Mouse (Mus musculus) forebrain, embryonic 11.5 days (tissue): ENCODE data around the gene Ror2. TPM values are rescaled to one million over a fixed set of nuclear protein-coding genes. Genes with fewer than 3 reads are reported as not detected.
A peak's percentile ranks its signal among the peaks of the same experiment; 100 is the strongest.

ENCODE experiments used
- ATAC-seq: fragments of 200-750 bp; cut with Nextera tagmentation; replicated peaks from 2 replicates; pipeline ENCODE4 v1.8.0; 2017; ENCODE audit warnings: moderate TSS enrichment; ENCODE audit not compliant: low FRiP score
- DNase-seq: peaks from one replicate; pipeline ENCODE4 v3.0.0-alpha.2; 2017; ENCODE audit warnings: low spot score
- H3K27ac ChIP-seq: fragments of 300-500 bp; sonication (generic); 2 replicates; pipeline ENCODE4 v1.5.1; 2014; ENCODE audit warnings: low read depth, low read length
- H3K27me3 ChIP-seq: fragments of 300-500 bp; sonication (generic); 2 replicates; pipeline ENCODE4 v1.6.1; 2014; ENCODE audit warnings: mild to moderate bottlenecking, low read length, mixed read lengths; ENCODE audit not compliant: control insufficient read depth, insufficient read depth
- H3K36me3 ChIP-seq: fragments of 300-500 bp; sonication (generic); 2 replicates; pipeline ENCODE4 v1.6.1; 2014; ENCODE audit warnings: mild to moderate bottlenecking, low read length, moderate library complexity, mixed read lengths; ENCODE audit not compliant: control insufficient read depth, insufficient read depth
- H3K4me1 ChIP-seq: fragments of 300-500 bp; sonication (generic); replicated peaks from 2 replicates; pipeline ENCODE4 v1.6.1; 2014; ENCODE audit warnings: low read length, mixed read lengths; ENCODE audit not compliant: control insufficient read depth, insufficient read depth
- H3K4me2 ChIP-seq: fragments of 300-500 bp; sonication (generic); 2 replicates; pipeline ENCODE4 v1.6.1; 2014; ENCODE audit warnings: low read depth, mild to moderate bottlenecking, low read length, moderate library complexity, mixed read lengths; ENCODE audit not compliant: severe bottlenecking
- H3K4me3 ChIP-seq: fragments of 300-500 bp; sonication (generic); 2 replicates; pipeline ENCODE4 v1.5.1; 2014; ENCODE audit warnings: low read depth, low read length
- H3K9ac ChIP-seq: fragments of 300-500 bp; sonication (generic); 2 replicates; pipeline ENCODE4 v1.6.1; 2014; ENCODE audit warnings: low read length
- H3K9me3 ChIP-seq: fragments of 300-500 bp; sonication (generic); 2 replicates; pipeline ENCODE4 v1.6.1; 2016; ENCODE audit warnings: low read length, mixed read lengths; ENCODE audit not compliant: control insufficient read depth
- WGBS: fragments of 180-500 bp; shearing (Covaris S2); extraction: QIAGEN DNeasy Blood & Tissue Kit; methylation state at CpG from one replicate; pipeline ENCODE4 v1.1.7; 2014; 5-methylcytosine and 5-hydroxymethylcytosine counted together
- polyA plus RNA-seq: library from polyadenylated mRNA; unstranded; fragments of >200 nt; fragmentation: Nextera tagmentation; extraction: Ambion mirVana; gene quantifications from 2 replicates; pipeline ENCODE4 v1.2.1, GENCODE M21; 2014

Gene Ror2
- polyA plus RNA-seq, 1 experiment from 2014 or later, result 16.4 TPM

- H3K27ac ChIP-seq, result 0 out of 2 replicates have a peak overlapping the region, but pooled peaks have one; percentile 10
- DNase-seq, result peak; percentile 94
- 29% methylated on average over 10 of the region's 10 CpGs for WGBS
Observed at GRCm38 (mm10) chr13:53119586-53120426, 166.1 kb downstream of the Ror2 start.

GRCm38 (mm10) chr13:53118398-53118797 is 167.5 kb downstream of the Ror2 start:
- DNase-seq, result no peak
- Histone ChIP-seq H3K27ac (no peak overlapping the region), H3K4me3 (no peak overlapping the region), H3K27me3 (no peaks in the 10 kb centered on the region), H3K9me3 (no peaks in the 10 kb centered on the region), H3K36me3 (no peaks in the 10 kb centered on the region; the same call in 1 of the 2 replicates), H3K4me2 (no peak overlapping the region), H3K4me1 (peaks cover 12% of the 10 kb centered on the region; the same call in 1 of the 2 replicates), H3K9ac (no peak overlapping the region)
- 82% methylated on average over 13 of the region's 13 CpGs for WGBS
- no peak for ATAC-seq

More at GRCm38 (mm10) chr13:53119586-53120426, 166.1 kb downstream of the Ror2 start:
- Histone ChIP-seq H3K27me3 (no peaks in the 10 kb centered on the region), H3K4me1 (peaks cover 12% of the 10 kb centered on the region; the same call in 1 of the 2 replicates), H3K4me2 (no peak overlapping the region), H3K4me3 (no peak overlapping the region), H3K9me3 (no peaks in the 10 kb centered on the region), H3K36me3 (no peaks in the 10 kb centered on the region; the same call in 1 of the 2 replicates), H3K9ac (no peak overlapping the region)
- peak; percentile 63 for ATAC-seq

GRCm38 (mm10) chr13:53117921-53118320 is 168.0 kb downstream of the Ror2 start:
- no peaks in the 10 kb centered on the region for H3K27me3 ChIP-seq
- no peak overlapping the region for H3K4me2 ChIP-seq
- H3K4me1 ChIP-seq, result peaks cover 12% of the 10 kb centered on the region; the same call in 1 of the 2 replicates
- DNase-seq (no peak), ATAC-seq (no peak)
- H3K9ac ChIP-seq, result no peak overlapping the region
- no peak overlapping the region for H3K27ac ChIP-seq
- H3K9me3 ChIP-seq, result no peaks in the 10 kb centered on the region
- 90% methylated on average over 7 of the region's 7 CpGs for WGBS
- H3K4me3 ChIP-seq, result no peak overlapping the region
- no peaks in the 10 kb centered on the region; the same call in 1 of the 2 replicates for H3K36me3 ChIP-seq

GRCm38 (mm10) chr13:53110249-53110578 is 175.7 kb downstream of the Ror2 start:
- Histone ChIP-seq H3K9ac (no peak overlapping the region), H3K4me2 (no peak overlapping the region), H3K4me3 (no peak overlapping the region), H3K27me3 (no peaks in the 10 kb centered on the region), H3K9me3 (no peaks in the 10 kb centered on the region), H3K4me1 (no peaks in the 10 kb centered on the region), H3K36me3 (no peaks in the 10 kb centered on the region), H3K27ac (no peak overlapping the region)
- ATAC-seq (peak; percentile 43; the same call in 1 of the 2 replicates), DNase-seq (peak; percentile 58)
- 90% methylated on average over 16 of the region's 16 CpGs for WGBS

GRCm38 (mm10) chr13:53109560-53110248 is 176.2 kb downstream of the Ror2 start:
- H3K4me3 ChIP-seq, result no peak overlapping the region
- H3K9ac ChIP-seq, result peak overlapping the region; percentile 18; the same call in 1 of the 2 replicates
- ATAC-seq (peak; percentile 79), DNase-seq (peak; percentile 97)
- no peak overlapping the region for H3K27ac ChIP-seq
- no peaks in the 10 kb centered on the region for H3K27me3 ChIP-seq
- H3K4me2 ChIP-seq, result peak overlapping the region; percentile 40; the same call in 1 of the 2 replicates
- H3K4me1 ChIP-seq, result no peaks in the 10 kb centered on the region
- H3K36me3 ChIP-seq, result no peaks in the 10 kb centered on the region
- WGBS, result 25% methylated on average over 17 of the region's 17 CpGs
- H3K9me3 ChIP-seq, result no peaks in the 10 kb centered on the region

- ATAC-seq (no peak), DNase-seq (no peak)
- 90% methylated on average over 13 of the region's 13 CpGs for WGBS
- no peaks in the 10 kb centered on the region for H3K36me3 ChIP-seq
- H3K27ac ChIP-seq, result no peak overlapping the region
- H3K4me2 ChIP-seq, result no peak overlapping the region
- no peaks in the 10 kb centered on the region for H3K27me3 ChIP-seq
- no peaks in the 10 kb centered on the region for H3K4me1 ChIP-seq
- no peak overlapping the region for H3K9ac ChIP-seq
- no peak overlapping the region for H3K4me3 ChIP-seq
- no peaks in the 10 kb centered on the region for H3K9me3 ChIP-seq
Observed at GRCm38 (mm10) chr13:53106676-53107075, 179.2 kb downstream of the Ror2 start.

- Histone ChIP-seq H3K27me3 (no peaks in the 10 kb centered on the region), H3K27ac (no peak overlapping the region), H3K9ac (no peak overlapping the region), H3K4me2 (no peak overlapping the region), H3K4me3 (no peak overlapping the region), H3K36me3 (no peaks in the 10 kb centered on the region), H3K9me3 (no peaks in the 10 kb centered on the region), H3K4me1 (no peaks in the 10 kb centered on the region)
- DNase-seq (peak; percentile 58), ATAC-seq (no peak)
- WGBS, result 62% methylated on average over 17 of the region's 17 CpGs
Observed at GRCm38 (mm10) chr13:53099771-53100682, 185.9 kb downstream of the Ror2 start.

GRCm38 (mm10) chr13:53096615-53097014 is 189.3 kb downstream of the Ror2 start:
- Histone ChIP-seq H3K4me1 (no peaks in the 10 kb centered on the region), H3K27me3 (no peaks in the 10 kb centered on the region), H3K4me2 (no peak overlapping the region), H3K4me3 (no peak overlapping the region), H3K27ac (no peak overlapping the region), H3K9me3 (no peaks in the 10 kb centered on the region), H3K9ac (no peak overlapping the region), H3K36me3 (no peaks in the 10 kb centered on the region)
- 22% methylated on average over 8 of the region's 8 CpGs for WGBS
- ATAC-seq (no peak), DNase-seq (peak; percentile 83)
